Mouse (Mus musculus): ENCODE measurements at regions not wholly inside any gene's neighbourhood (a gene's known extent, or its start where the extent isn't known, plus 50 kb on each side); places are given as distances from the start of the nearest gene placed in this dataset.
A peak's percentile ranks its signal among the peaks of the same experiment; 100 is the strongest.
"Not testable (repeated sequence)": the region's sequence is repeated elsewhere in the genome, so short reads cannot be mapped to it uniquely, and the experiment has no call there.

DNA sequence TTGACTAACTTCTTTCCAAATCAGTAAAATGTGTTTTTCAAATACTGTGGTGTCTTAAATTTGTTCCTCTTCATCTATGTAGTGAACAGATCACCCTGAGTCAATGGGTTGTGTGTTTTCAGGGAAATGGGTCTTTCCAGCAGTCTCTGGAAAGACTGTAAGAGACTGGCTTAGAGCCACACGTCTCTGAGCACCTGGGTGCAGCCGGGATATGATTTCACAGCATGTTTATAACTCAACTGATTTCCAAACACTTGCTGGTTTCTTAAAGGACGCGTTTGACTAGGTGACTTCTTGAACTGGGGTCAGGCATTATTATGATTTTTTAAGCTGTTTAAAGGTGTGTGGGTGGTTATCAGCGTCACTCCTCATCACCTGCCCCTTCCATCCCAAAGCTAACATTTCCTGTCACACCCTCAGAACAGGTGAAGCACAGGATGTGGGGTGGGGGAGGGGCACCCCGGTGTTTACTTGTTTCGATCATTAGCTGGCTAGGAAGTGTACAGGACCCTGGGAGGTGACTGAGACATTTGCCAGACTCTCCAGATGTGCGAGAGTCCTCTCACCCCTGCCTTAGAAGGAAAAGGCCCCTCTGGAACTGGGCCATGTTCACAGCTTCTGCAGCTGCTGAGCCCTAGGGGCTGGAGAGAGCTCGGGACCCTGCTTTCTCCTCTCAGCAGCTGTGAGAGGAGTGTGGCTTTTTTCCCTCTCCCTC, 229.8 kb downstream of the Cd109 start:
- 26% methylated on average over 9 of the region's 9 CpGs for WGBS
- no peak overlapping the region for H3K27ac ChIP-seq

GRCm38 (mm10) chr9:78846110-78846509, 230.8 kb downstream of the Cd109 start:
- 19% methylated on average over 7 of the region's 7 CpGs for WGBS
- H3K4me3 ChIP-seq = no peak overlapping the region
- H3K27ac ChIP-seq = no peak overlapping the region
- peaks cover 2% of the 10 kb centered on the region for H3K4me1 ChIP-seq (ENCODE audit: control insufficient read depth, insufficient read depth, low read length)
- H3K79me2 ChIP-seq (replicated peaks; ENCODE audit: control insufficient read depth, insufficient read depth, low read length) = no peaks in the 10 kb centered on the region
- DNase-seq = peak; percentile 8 to 14
- no peaks in the 10 kb centered on the region for H3K36me3 ChIP-seq (ENCODE audit: control insufficient read depth, insufficient read depth, low read length)
- no peaks in the 10 kb centered on the region for H3K27me3 ChIP-seq (ENCODE audit: control insufficient read depth, insufficient read depth, low read length)
- intact Hi-C loops (cut with DNase I) = no loop called here
- H3K9ac ChIP-seq (ENCODE audit: low read depth, low read length) = no peak overlapping the region
- no peak for TF ChIP-seq POLR2A (IDR thresholded peaks at IDR 0.05; ENCODE audit: insufficient read depth, low read depth, low read length)
- TF ChIP-seq EP300 (IDR thresholded peaks at IDR 0.05; ENCODE audit: insufficient read depth, low read depth, low read length) = no peak

More for the DNA sequence above, 229.8 kb downstream of the Cd109 start:
- peak; percentile 21 to 25 for DNase-seq
- H3K9ac ChIP-seq (ENCODE audit: low read depth, low read length) = no peak overlapping the region
- TF ChIP-seq EP300 (IDR thresholded peaks at IDR 0.05; ENCODE audit: insufficient read depth, low read depth, low read length) (no peak), POLR2A (IDR thresholded peaks at IDR 0.05; ENCODE audit: insufficient read depth, low read depth, low read length) (no peak), CTCF (IDR thresholded peaks at IDR 0.05) (no peak)
- H3K4me1 ChIP-seq (ENCODE audit: control insufficient read depth, insufficient read depth, low read length) = peaks cover 2% of the 10 kb centered on the region
- no peaks in the 10 kb centered on the region for H3K79me2 ChIP-seq (replicated peaks; ENCODE audit: control insufficient read depth, insufficient read depth, low read length)
- no peaks in the 10 kb centered on the region for H3K36me3 ChIP-seq (ENCODE audit: control insufficient read depth, insufficient read depth, low read length)
- intact Hi-C loops (cut with DNase I) = no loop called here
- no peaks in the 10 kb centered on the region for H3K27me3 ChIP-seq (ENCODE audit: control insufficient read depth, insufficient read depth, low read length)
- H3K4me3 ChIP-seq = no peak overlapping the region

DNA sequence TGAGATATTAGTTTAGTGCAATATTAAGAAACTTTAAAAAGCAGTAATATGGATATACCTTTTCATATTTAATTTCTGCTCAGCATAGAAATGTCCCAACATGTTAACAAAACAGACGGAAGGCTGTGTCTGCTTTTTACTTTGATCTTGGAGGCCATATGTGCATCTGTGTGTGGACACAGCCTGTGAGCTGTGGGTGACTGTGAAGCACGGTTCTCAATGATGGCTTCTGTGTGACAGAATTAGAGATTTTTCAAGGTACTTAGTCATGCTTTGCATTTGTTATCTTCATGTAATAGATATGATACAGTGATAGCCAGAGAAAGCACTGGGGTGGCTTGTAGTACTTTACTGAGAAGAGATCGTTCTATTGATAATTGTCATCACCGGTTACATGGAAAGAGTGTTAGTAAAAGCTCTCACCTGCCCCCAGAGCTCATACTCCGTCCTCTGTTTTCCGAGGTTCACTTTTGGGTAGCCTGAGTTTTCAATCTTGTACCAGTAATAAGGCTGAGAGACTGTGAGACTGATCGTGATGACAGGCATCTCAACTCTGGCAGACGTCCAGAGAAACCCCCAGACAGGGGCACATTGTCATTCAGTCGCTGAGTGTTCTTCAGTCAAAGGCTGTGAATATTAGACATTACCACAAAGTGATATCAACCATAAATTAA, 232.7 kb downstream of the Cd109 start:
- H3K27me3 ChIP-seq (ENCODE audit: control insufficient read depth, insufficient read depth, low read length) = no peaks in the 10 kb centered on the region
- no peak overlapping the region for H3K27ac ChIP-seq
- H3K4me1 ChIP-seq (ENCODE audit: control insufficient read depth, insufficient read depth, low read length) = peaks cover 2% of the 10 kb centered on the region
- H3K4me3 ChIP-seq = no peak overlapping the region
- H3K36me3 ChIP-seq (ENCODE audit: control insufficient read depth, insufficient read depth, low read length) = no peaks in the 10 kb centered on the region
- H3K79me2 ChIP-seq (replicated peaks; ENCODE audit: control insufficient read depth, insufficient read depth, low read length) = no peaks in the 10 kb centered on the region
- intact Hi-C loops (cut with DNase I) = no loop called here
- WGBS = 54% methylated on average over 9 of the region's 9 CpGs
- no peak for DNase-seq
- TF ChIP-seq POLR2A (IDR thresholded peaks at IDR 0.05; ENCODE audit: insufficient read depth, low read depth, low read length) (no peak), CTCF (IDR thresholded peaks at IDR 0.05) (no peak), EP300 (IDR thresholded peaks at IDR 0.05; ENCODE audit: insufficient read depth, low read depth, low read length) (no peak)
- no peak overlapping the region for H3K9ac ChIP-seq (ENCODE audit: low read depth, low read length)

DNA sequence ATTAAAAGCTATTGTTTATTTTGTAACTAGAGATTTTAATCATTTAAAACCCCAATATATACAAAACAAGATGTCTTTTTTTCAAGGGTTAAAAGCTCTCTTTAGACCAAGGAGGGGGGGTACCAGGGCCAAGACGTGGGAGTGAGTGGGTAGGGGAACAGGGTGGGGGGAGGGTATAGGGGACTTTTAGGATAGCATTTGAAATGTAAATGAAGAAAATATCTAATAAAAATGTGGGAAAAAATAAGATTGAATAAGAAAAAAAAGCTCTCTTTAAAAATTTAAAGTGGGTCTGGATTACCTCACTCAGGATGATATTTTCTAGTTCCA, 233.2 kb downstream of the Cd109 start:
- H3K36me3 ChIP-seq (ENCODE audit: control insufficient read depth, insufficient read depth, low read length); H3K9ac ChIP-seq (ENCODE audit: low read depth, low read length); intact Hi-C loops (cut with DNase I); H3K27ac ChIP-seq; H3K4me3 ChIP-seq; H3K79me2 ChIP-seq (replicated peaks; ENCODE audit: control insufficient read depth, insufficient read depth, low read length); H3K27me3 ChIP-seq (ENCODE audit: control insufficient read depth, insufficient read depth, low read length); H3K4me1 ChIP-seq (ENCODE audit: control insufficient read depth, insufficient read depth, low read length); DNase-seq: not testable (repeated sequence)
- WGBS = 71% methylated on average over 1 of the region's 1 CpGs

- Histone ChIP-seq H3K79me2 (replicated peaks; ENCODE audit: control insufficient read depth, insufficient read depth, low read length) (no peaks in the 10 kb centered on the region), H3K27me3 (ENCODE audit: control insufficient read depth, insufficient read depth, low read length) (no peaks in the 10 kb centered on the region), H3K4me1 (ENCODE audit: control insufficient read depth, insufficient read depth, low read length) (no peaks in the 10 kb centered on the region), H3K36me3 (ENCODE audit: control insufficient read depth, insufficient read depth, low read length) (no peaks in the 10 kb centered on the region), H3K4me3 (no peak overlapping the region), H3K27ac (no peak overlapping the region), H3K9ac (ENCODE audit: low read depth, low read length) (no peak overlapping the region)
- no peak for DNase-seq
- 72% methylated on average over 1 of the region's 1 CpGs for WGBS
- TF ChIP-seq POLR2A (IDR thresholded peaks at IDR 0.05; ENCODE audit: insufficient read depth, low read depth, low read length) (no peak), CTCF (IDR thresholded peaks at IDR 0.05) (no peak), EP300 (IDR thresholded peaks at IDR 0.05; ENCODE audit: insufficient read depth, low read depth, low read length) (no peak)
- intact Hi-C loops (cut with DNase I) = no loop called here
Measured at GRCm38 (mm10) chr9:78856981-78857380, 241.6 kb downstream of the Cd109 start.

- TF ChIP-seq POLR2A (IDR thresholded peaks at IDR 0.05; ENCODE audit: insufficient read depth, low read depth, low read length) = no peak
- no peak for TF ChIP-seq CTCF (IDR thresholded peaks at IDR 0.05)
- TF ChIP-seq EP300 (IDR thresholded peaks at IDR 0.05; ENCODE audit: insufficient read depth, low read depth, low read length) = no peak
- no peaks in the 10 kb centered on the region for H3K4me1 ChIP-seq (ENCODE audit: control insufficient read depth, insufficient read depth, low read length)
- 64% methylated on average over 2 of the region's 2 CpGs for WGBS
- H3K27ac ChIP-seq = no peak overlapping the region
- intact Hi-C loops (cut with DNase I) = no loop called here
- H3K9ac ChIP-seq (ENCODE audit: low read depth, low read length) = no peak overlapping the region
- H3K27me3 ChIP-seq (ENCODE audit: control insufficient read depth, insufficient read depth, low read length) = no peaks in the 10 kb centered on the region
- no peaks in the 10 kb centered on the region for H3K36me3 ChIP-seq (ENCODE audit: control insufficient read depth, insufficient read depth, low read length)
- H3K4me3 ChIP-seq = no peak overlapping the region
- no peak for DNase-seq
- no peaks in the 10 kb centered on the region for H3K79me2 ChIP-seq (replicated peaks; ENCODE audit: control insufficient read depth, insufficient read depth, low read length)
Measured at GRCm38 (mm10) chr9:78859956-78860355, 244.6 kb downstream of the Cd109 start.

All from heart, adult 2 months (tissue).